Mouse (Mus musculus) cerebellum, adult (tissue): ENCODE measurements around the gene Galm.

Source experiments
- ATAC-seq: cut with Nextera tagmentation; 2 replicates; pipeline ENCODE4 v1.9.2; 2017; ENCODE audit warnings: mild to moderate bottlenecking, moderate library complexity, mixed read lengths; ENCODE audit not compliant: insufficient number of reproducible peaks, low FRiP score, low TSS enrichment

Gene Galm

GRCm38 (mm10) chr17:80126166-80126565 lies 1.1 kb upstream of the Galm start:
- no peak for ATAC-seq

DNA sequence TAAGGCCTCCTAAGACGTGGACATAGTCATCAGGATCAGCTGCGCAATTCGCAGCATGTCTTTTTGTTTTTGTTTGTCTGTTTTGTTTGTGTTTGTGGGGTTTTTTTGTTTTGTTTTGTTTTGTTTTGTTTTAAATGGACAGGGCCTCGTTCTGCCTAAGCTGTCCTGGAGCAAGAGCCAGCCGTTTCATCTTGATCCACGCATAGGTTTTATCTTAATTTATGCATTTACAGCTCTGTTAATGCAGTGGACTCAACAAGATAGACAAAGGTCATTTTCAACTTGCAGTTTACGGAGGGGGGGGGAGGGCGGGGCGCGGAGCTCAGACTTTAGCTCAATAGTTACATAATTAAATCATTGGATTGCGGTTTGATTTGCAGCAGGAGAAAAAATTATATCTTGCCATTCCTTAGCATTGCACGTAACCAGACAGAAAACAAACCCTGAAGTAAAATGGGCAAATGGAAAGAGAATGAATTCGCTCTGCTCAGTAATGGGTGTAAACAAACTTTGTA lies 1.3 kb downstream of the Galm start:
- ATAC-seq: no peak

GRCm38 (mm10) chr17:80129387-80129786 lies 2.1 kb downstream of the Galm start:
- no peak for ATAC-seq

DNA sequence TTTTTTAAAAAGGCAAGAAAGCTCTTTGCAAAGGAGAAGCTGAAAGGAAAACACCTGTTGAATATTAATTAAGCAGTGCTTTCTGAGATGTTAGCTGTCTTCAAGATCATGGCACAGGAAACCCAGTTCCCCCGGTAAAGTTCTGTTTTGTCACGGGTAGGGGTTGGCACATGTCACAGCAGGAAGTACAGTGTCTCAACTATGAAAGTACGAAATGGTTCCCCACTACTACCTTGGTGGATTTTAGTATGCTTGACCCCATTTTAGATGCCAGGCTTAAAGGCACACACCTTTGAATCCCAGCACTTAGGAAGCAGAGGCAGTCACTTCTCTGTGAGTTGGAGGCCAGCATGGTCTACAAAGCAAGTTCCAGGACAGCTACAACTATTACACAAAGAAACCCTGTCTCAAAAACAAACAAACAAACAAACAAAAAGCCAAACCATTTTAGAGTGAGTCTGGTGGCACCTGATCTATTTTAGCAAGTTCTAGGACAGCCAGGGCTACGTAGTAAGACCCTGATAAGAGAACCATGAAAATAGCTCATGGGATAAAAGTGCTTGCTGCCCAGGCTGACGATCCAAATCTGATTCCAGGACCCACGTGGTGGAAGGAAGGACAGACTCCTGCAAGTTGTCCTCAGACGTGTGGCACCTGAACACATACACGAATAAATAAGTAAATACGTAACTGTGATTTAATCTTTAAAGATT lies 3.6 kb downstream of the Galm start:
- no peak for ATAC-seq

GRCm38 (mm10) chr17:80131431-80131766 lies 4.1 kb downstream of the Galm start:
- ATAC-seq: no peak

DNA sequence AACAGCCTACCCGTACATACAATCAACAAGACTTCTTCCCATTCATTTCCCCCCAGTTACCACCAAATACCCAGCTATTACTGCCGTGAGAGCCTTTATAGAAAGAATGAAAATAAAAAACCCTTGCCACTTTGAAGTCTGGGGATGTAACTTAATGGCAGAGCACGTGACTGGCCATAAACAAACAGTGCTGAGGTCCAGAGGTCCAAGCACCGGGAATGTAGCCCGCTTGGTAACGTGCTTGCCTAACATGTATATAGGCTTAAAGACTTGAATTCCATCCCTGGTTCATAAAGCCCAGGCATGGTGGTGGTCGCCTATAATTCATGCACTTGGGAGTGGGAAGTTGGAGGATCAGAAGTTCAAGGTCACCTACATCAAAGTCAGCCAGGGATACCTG lies 4.6 kb downstream of the Galm start:
- ATAC-seq: no peak

DNA sequence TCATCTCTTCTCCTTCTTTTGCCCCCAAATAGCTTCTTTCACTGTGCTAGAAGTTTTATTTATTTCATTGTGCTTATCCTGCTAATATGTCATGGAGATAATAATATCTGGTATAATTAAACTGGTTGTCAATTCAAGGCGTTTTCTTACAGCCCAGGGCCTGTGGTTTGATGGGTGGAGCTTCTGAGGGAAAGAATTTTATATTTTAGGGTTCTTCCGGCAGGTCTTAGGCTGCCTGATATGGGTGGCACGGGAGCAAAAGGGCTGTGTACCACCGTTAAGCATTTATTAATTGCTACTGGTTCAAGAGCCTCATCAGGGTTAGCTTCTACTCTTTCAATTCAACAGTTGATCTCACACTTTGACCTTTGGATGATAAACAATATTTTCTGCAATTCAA lies 5.2 kb downstream of the Galm start:
- no peak for ATAC-seq

DNA sequence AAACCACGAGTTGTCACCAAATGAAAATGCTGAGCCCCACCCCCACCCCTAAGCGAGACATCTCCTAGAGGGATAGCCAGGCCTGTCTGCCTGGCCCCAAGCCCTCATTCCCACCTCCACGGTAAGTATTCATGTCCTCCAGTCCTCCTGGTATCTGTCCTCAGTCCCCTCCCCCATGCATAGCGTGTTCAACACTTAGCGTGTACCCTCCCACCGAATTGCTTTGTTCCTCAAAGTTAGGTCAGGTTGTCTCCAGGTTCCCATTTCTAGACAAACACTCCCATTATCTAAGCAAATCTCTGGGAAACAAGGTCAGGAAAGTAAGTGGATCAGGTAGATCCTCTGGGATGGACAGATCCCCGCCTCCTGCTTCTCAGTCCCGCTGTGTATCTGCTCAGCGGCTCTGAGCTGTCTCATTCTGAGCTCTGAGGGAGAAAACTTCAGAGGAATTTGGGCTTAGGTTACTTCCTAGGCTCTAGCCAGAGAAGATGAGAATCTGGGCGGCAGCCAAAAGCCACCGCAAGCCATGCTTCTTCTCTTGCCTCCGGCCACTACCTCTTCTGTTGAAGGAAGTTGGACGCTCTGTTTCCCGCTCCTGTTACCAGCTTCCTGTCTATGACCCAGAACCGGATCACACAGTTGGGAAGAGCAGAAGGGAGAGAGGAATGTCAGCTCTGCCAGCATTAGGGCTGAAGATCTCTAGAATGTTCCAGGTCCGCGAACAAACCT lies 11.3 kb downstream of the Galm start:
- 0 out of 2 replicates have a peak, but pooled peaks have one; percentile 20 for ATAC-seq

DNA sequence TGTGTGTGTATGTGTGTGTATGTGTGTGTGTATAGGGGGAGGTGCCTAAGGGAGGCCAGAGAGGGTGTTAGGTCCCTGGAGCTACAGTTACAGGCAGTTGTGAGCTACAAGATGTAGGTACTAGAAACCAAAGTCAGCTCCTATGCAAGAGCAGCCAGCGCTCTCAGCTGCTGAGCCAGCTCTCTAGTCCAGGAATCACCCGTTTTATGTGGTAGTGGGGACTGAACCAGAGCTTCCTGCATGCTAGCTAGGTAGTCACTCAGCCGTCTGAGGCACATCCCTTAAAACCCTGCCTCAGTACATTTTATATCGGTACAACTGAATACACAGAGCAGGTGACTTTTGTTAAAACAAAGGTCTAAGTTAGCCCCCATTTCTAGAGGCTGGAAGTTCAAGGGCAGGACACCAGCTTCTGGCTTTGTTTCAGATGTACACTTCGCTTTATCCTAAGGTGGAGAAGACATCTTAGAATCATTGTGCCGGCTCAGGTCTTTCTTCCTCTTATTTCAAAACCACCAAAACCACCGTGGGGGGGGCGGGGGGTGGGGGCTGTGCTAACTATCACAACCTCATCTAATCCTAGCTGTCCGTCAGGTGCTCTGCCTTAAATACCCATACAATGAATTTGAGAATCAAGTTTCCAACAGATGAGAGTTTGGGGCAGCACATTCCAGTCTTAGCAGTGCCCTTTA lies 12.6 kb downstream of the Galm start:
- ATAC-seq: no peak

DNA sequence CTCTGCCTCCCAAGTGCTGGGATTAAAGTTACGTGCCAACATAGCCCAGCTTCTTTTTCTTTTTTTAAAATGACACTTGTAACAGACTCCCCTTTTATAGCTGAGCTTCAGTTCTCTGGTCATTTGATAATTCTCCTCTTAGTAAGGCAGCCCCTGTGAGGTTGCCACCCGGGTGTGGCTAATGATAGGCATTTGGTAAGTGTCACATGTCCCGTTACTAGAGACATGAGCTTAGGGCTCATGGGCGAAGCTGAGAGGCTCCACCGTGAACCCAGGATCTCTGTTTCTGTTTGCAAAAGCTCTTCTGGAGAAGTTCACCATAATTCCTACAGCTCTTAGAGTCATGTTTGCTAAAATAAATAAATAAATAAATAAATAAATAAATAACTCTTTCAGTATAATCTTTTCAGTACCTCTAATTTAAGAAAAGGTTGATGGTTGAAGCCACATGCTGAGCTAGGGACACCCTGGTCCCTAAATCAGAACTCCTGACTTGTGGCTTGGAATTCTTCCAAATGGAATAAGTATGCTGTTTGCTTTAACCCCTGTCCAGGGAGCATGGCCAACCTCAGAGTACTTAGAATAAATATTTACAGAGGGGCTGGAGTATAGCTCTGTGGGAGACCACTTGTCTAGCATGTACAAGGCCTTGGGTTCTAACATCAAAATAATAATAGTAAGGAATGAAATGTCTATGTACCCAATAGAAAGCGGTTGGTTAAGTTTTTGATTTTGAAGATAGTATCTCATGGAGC lies 16.4 kb downstream of the Galm start:
- ATAC-seq: no peak

- no peak for ATAC-seq
These were observed 17.9 kb downstream of the Galm start for GRCm38 (mm10) chr17:80145210-80145609.

DNA sequence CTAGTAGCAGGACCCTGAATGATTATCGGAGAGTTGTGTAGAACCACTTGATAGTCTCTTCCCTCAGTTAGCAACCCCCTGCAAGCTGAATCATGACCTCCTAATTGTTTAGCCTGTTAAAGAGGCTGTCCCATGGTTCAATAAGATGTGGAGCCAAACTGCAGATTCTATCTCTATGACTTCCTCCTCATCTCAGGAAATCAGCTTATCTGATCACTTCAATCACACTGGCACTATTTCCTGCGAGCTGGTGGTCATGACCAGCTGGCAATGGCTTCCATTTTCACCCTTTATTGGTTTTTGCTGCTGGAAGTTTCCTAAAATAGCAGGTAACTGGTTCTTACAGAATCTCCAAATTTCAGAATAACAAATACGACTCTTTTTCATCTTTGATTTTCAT lies 18.5 kb downstream of the Galm start:
- no peak for ATAC-seq

- ATAC-seq: no peak
These were observed 21.1 kb downstream of the Galm start for GRCm38 (mm10) chr17:80148053-80148994.

DNA sequence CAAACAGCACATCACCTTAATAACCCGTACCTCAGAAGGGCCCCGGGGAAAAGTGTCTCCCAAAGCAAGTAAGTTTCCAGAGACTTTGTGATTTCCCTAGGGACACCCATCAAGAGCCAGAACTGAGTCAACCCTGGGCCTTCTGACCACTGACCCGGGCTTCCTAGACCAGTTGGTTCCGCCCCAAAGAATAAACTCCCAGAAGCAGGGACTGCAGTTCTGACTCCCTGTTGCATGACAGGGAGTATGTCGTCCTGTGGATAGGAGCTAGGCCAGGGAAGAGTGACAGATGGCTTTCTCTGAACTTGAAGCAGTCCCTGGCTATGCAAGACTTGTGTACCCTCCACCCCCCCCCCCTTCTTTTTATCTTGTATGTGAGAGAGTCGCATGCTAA lies 21.7 kb downstream of the Galm start:
- no peak for ATAC-seq

DNA sequence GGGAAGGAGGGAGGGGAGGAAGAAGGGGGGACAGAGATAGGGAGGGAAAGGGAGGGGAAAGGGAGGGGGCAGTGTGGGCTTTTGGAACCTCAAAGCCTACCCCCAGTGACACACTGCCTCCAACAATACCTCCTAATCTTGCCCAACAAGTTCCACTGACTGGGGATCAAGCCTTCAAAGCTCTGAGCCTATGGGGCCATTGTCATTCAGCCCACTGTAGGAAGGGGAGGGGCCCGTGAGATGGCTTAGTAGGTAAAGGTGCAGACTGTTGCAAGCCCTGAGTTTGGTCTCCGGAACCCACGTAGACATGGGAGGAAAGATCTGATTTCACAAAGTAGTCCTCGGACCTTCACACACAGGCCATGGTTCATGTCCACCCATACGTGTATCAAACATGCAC lies 24.1 kb downstream of the Galm start:
- ATAC-seq: no peak

DNA sequence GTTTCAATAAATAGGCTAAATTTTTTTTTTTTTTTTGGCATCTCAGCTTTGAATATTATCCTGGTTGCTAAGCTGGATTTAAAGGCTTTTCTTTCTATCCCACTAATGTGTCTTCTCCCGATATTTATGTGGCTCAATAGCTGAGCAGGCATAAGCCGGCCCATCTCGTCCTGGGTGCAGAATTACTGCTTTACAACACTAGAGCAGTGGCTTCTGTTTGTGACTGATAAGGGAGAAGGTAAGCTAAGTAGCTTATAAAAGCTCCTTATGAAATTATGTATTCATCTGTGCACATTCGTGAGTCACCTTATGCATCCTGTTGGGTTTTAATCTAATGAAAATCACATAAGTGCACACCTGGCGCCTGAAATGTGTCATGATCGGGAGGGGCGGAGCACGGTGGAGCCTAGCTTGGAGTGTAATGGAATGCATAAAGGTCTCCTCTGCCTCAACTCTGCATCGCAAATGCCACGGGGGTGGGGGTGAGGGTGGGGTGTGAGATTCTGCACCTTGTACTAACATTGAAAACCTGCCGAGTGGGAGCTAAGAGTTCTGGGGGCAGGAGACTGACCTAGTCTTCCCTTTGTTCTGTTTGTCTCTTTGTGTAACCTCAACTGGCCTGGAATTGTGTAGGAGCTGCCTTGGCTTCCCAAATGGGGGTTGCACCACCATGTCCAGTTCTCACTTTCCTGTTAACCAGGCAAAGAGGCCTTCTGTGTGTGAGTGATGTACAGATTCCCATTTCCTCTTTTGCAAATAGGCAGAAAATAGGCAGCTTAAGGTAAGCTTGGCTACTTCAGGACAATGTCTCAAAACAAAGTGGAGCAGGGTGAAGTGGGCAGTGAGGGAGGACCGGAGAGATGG lies 25.7 kb downstream of the Galm start:
- ATAC-seq: no peak

- ATAC-seq: no peak
These were observed 26.4 kb downstream of the Galm start for GRCm38 (mm10) chr17:80153631-80154030.

- no peak for ATAC-seq
These were observed 29.6 kb downstream of the Galm start for GRCm38 (mm10) chr17:80156905-80157304.

DNA sequence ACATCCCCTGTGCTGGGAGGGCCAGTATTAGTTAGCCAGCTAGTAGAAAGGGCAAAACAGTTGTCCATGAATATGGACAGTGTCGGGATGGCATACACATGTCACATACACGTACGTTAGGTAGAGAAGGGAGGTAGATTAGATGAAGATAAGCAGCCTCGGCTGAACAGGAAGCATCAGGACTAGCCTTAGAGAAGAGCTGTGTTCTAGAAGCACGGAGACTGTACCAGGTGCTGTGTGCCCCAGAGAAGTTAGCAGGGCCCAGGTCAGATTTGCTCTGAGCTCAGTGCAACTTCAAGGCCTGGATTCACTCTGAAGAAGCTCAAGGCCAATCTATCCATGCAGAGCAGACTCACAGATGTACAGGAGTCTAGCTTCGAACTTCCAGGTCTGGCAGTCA lies 30.2 kb downstream of the Galm start:
- ATAC-seq: no peak
